Mouse (Mus musculus) myocyte (in vitro differentiated cells): Measurements from ENCODE around the gene Zdhhc5.

Experiments used
- CEBPB ChIP-seq: IDR thresholded peaks from 2 replicates; pipeline ENCODE4 v1.6.1; 2011; ENCODE audit warnings: mild to moderate bottlenecking, moderate library complexity; ENCODE audit not compliant: poor library complexity, insufficient read depth, severe bottlenecking
- MAX ChIP-seq: IDR thresholded peaks from one replicate; pipeline ENCODE4 v1.6.1; 2011; ENCODE audit warnings: low read depth, mild to moderate bottlenecking, control low read depth
- MYOD1 ChIP-seq, 3 experiments: IDR thresholded peaks; one replicate each; pipeline ENCODE4 v1.6.1; 2011; ENCODE audit warnings: control low read depth in 2 of 3, low read depth in 2 of 3, mild to moderate bottlenecking in 2 of 3, moderate library complexity in 1 of 3; ENCODE audit not compliant: insufficient read length in 2 of 3, control insufficient read depth in 1 of 3
- POLR2A ChIP-seq: IDR thresholded peaks from one replicate; pipeline ENCODE4 v1.6.1; 2011; ENCODE audit warnings: low read depth, mild to moderate bottlenecking, control low read depth, moderate library complexity; ENCODE audit not compliant: insufficient read length
- TCF12 ChIP-seq: IDR thresholded peaks from one replicate; pipeline ENCODE4 v1.6.1; 2011; ENCODE audit warnings: mild to moderate bottlenecking, control low read depth; ENCODE audit not compliant: poor library complexity, insufficient read depth, severe bottlenecking
- USF1 ChIP-seq: IDR thresholded peaks from one replicate; pipeline ENCODE4 v1.6.1; 2011; ENCODE audit warnings: low read depth, mild to moderate bottlenecking, control low read depth, moderate library complexity

GRCm38 (mm10) chr2:84669828-84670568 lies 45.0 kb downstream of the Zdhhc5 start:
- TF ChIP-seq USF1 (no peak), POLR2A (no peak), TCF12 (no peak), MYOD1 (IDR thresholded peaks at IDR 0.05; ENCODE audit: control insufficient read depth in 1 of 3, insufficient read length in 2 of 3, low read depth in 2 of 3) (no peak), MAX (no peak), CEBPB (no peak)
